Mouse (Mus musculus) olfactory bulb, adult 2 months (tissue): ENCODE data around the gene Fam192a.

Experiments
- CTCF ChIP-seq: fragments of 200-500 bp; IDR thresholded peaks from 2 replicates; pipeline ENCODE4 v1.5.1; 2012; ENCODE audit warnings: low read depth, mild to moderate bottlenecking, low read length, moderate library complexity; ENCODE audit not compliant: insufficient read depth
- POLR2A ChIP-seq: fragments of 200-500 bp; IDR thresholded peaks from 2 replicates; pipeline ENCODE4 v1.6.1; 2012; ENCODE audit warnings: mild to moderate bottlenecking, low read depth, low read length, moderate library complexity; ENCODE audit not compliant: insufficient read depth

DNA sequence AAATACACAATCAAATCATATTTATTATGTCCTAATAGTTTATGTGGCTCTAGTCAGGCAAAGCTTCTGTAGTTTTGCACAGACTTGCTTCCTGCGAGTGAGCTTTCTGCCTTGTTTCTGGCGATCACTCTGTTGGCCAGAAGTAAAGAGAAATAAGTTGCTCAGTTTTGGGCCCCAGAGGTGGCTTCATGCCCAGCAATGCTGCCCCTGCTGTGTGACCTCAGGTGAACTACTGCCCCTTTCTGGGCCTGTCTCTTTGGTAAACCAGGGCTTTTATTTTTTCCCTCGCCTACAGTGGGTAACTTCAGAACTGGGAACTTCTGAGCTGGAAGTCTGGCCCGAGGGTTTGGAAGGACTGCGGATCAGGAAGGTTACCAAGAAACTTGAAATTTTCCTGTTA lies 52.8 kb downstream of the Fam192a start:
- TF ChIP-seq POLR2A (no peak), CTCF (no peak)
